ENCODE assay signal across 21 mouse cellular contexts in genomic region chr8:88318151-88318550, GRCm38 (mm10).
"Had no signal": no experiment of that assay in that cellular context is flagged by ENCODE, and none has a peak within 500 bp of the region (broad histone marks: within the 10 kb centered on the region; RNA-seq: fewer than 3 reads in every experiment).

No protein-coding gene starts in this region.

- DNase-seq: kidney, adult 2 months; kidney, postnatal 10 days; kidney, postnatal 36 days; layer of hippocampus, postnatal 36 days; lung, adult 18-20 months; lung, postnatal 36 days; right cerebral cortex, adult 18-20 months; right cerebral cortex, postnatal 14 days; right cerebral cortex, postnatal 4 days; thymus, adult 18-20 months had no signal

- H3K4me3 ChIP-seq: left cerebral cortex, adult 2 months; limb, embryonic 12.5 days; limb, embryonic 15.5 days; lung, embryonic 15.5 days; megakaryocyte, embryonic 14.5 days; midbrain, embryonic 10.5 days; midbrain, embryonic 13.5 days; myocyte; neural tube, embryonic 13.5 days had no signal

- H3K36me3 ChIP-seq: limb, embryonic 12.5 days; limb, embryonic 15.5 days; lung, embryonic 15.5 days; midbrain, embryonic 10.5 days; midbrain, embryonic 13.5 days; neural tube, embryonic 13.5 days had no signal

- H3K4me1 ChIP-seq: midbrain, embryonic 10.5 days had no signal

- H3K27ac ChIP-seq: left cerebral cortex, adult 2 months; liver, embryonic 14.5 days; midbrain, embryonic 10.5 days; midbrain, embryonic 13.5 days; neural tube, embryonic 13.5 days; stomach, postnatal 0 days had no signal

- H3K27me3 ChIP-seq: limb, embryonic 12.5 days; limb, embryonic 15.5 days; lung, embryonic 15.5 days; megakaryocyte, embryonic 14.5 days; midbrain, embryonic 13.5 days; neural tube, embryonic 13.5 days had no signal

- H3K9me3 ChIP-seq: limb, embryonic 12.5 days; limb, embryonic 15.5 days; lung, embryonic 15.5 days; megakaryocyte, embryonic 14.5 days; midbrain, embryonic 10.5 days; midbrain, embryonic 13.5 days; neural tube, embryonic 13.5 days had no signal
